Comparison of ENCODE assay signal across 8 mouse cellular contexts in genomic region chr9:36822024-36822423, GRCm38 (mm10). TPM values are rescaled to one million over a fixed set of nuclear protein-coding genes. Genes with fewer than 3 reads are reported as not detected.
DNase-seq lines count a peak whose midpoint lies in the region; ATAC-seq and TF ChIP-seq lines count a peak whose summit lies in the region.
"Had no signal": no experiment of that assay in that cellular context is flagged by ENCODE, and none has a peak within 500 bp of the region (broad histone marks: within the 10 kb centered on the region; RNA-seq: fewer than 3 reads in every experiment).

No protein-coding gene starts in this region.

- H3K9ac ChIP-seq in stomach, embryonic 14.5 days (replicated peaks; ENCODE audit: low read depth, low read length): no peak overlapping the region
- no peak overlapping the region for H3K9ac ChIP-seq in stomach, postnatal 0 days (ENCODE audit: low read length)
- peak overlapping the region; percentile 61 for H3K9ac ChIP-seq in forebrain, embryonic 14.5 days (ENCODE audit: low read length)
- H3K9ac ChIP-seq in limb, embryonic 12.5 days (replicated peaks): no peak overlapping the region

- no peak for TF ChIP-seq EP300 in stomach, postnatal 0 days (optimal IDR thresholded peaks at IDR 0.05)

- H3K4me2 ChIP-seq in stomach, embryonic 14.5 days (replicated peaks; ENCODE audit: low read depth, low read length): no peak overlapping the region; the same call in 1 of the 2 replicates
- no peak overlapping the region for H3K4me2 ChIP-seq in stomach, postnatal 0 days (replicated peaks; ENCODE audit: low read depth)
- peak overlapping the region; percentile 52 for H3K4me2 ChIP-seq in forebrain, embryonic 14.5 days (ENCODE audit: low read length)
- peak overlapping the region; percentile 49 for H3K4me2 ChIP-seq in limb, embryonic 12.5 days

- H3K9me3 ChIP-seq in stomach, embryonic 14.5 days (ENCODE audit: control insufficient read depth, low read depth, low read length): no peaks in the 10 kb centered on the region
- no peaks in the 10 kb centered on the region for H3K9me3 ChIP-seq in stomach, postnatal 0 days (ENCODE audit: control insufficient read depth, low read length)
- no peaks in the 10 kb centered on the region for H3K9me3 ChIP-seq in forebrain, embryonic 14.5 days (replicated peaks; ENCODE audit: control insufficient read depth, low read length)
- no peaks in the 10 kb centered on the region for H3K9me3 ChIP-seq in limb, embryonic 12.5 days
- H3K9me3 ChIP-seq: G1E had no signal

- DNase-seq in stomach, postnatal 0 days (ENCODE audit: low spot score): no peak
- DNase-seq in forebrain, embryonic 14.5 days (ENCODE audit: low spot score): no peak
- no peak for DNase-seq in thymus, postnatal 4 days
- DNase-seq in adipocyte (ENCODE audit: low spot score): no peak

- H3K27ac ChIP-seq in stomach, embryonic 14.5 days (ENCODE audit: low read length): 0 out of 2 replicates have a peak overlapping the region, but pooled peaks have one; percentile 15
- no peak overlapping the region for H3K27ac ChIP-seq in stomach, postnatal 0 days (replicated peaks)
- peak overlapping the region; percentile 95 for H3K27ac ChIP-seq in forebrain, embryonic 14.5 days (ENCODE audit: low read depth, low read length)
- H3K27ac ChIP-seq in limb, embryonic 12.5 days: 0 out of 2 replicates have a peak overlapping the region, but pooled peaks have one; percentile 20
- peak overlapping the region; percentile 88 for H3K27ac ChIP-seq in olfactory bulb, adult 2 months (ENCODE audit: insufficient read depth, low read depth, low read length)

- no peaks in the 10 kb centered on the region for H3K27me3 ChIP-seq in stomach, embryonic 14.5 days (ENCODE audit: control insufficient read depth, insufficient read depth, low read length)
- no peaks in the 10 kb centered on the region for H3K27me3 ChIP-seq in stomach, postnatal 0 days (ENCODE audit: control insufficient read depth, insufficient read depth, low read length)
- H3K27me3 ChIP-seq in forebrain, embryonic 14.5 days (replicated peaks; ENCODE audit: control insufficient read depth, insufficient read depth, low read length): no peaks in the 10 kb centered on the region
- H3K27me3 ChIP-seq in limb, embryonic 12.5 days: no peaks in the 10 kb centered on the region

- TF ChIP-seq CTCF in stomach, postnatal 0 days (IDR thresholded peaks at IDR 0.05; ENCODE audit: low read depth): no peak
- no peak for TF ChIP-seq CTCF in olfactory bulb, adult 2 months (IDR thresholded peaks at IDR 0.05; ENCODE audit: insufficient read depth, low read depth, low read length)

- ATAC-seq in stomach, embryonic 14.5 days (ENCODE audit: insufficient number of reproducible peaks, insufficient read depth, low FRiP score, low read depth): no peak
- ATAC-seq in stomach, postnatal 0 days (ENCODE audit: low FRiP score, low TSS enrichment): no peak
- ATAC-seq in forebrain, embryonic 14.5 days: peak; percentile 53
- no peak for ATAC-seq in limb, embryonic 12.5 days (ENCODE audit: insufficient number of reproducible peaks, insufficient read depth, low FRiP score, low TSS enrichment, low read depth)

- peaks cover 6% of the 10 kb centered on the region; the same call in 1 of the 2 replicates for H3K4me1 ChIP-seq in stomach, embryonic 14.5 days (ENCODE audit: control insufficient read depth, insufficient read depth, low read length)
- H3K4me1 ChIP-seq in stomach, postnatal 0 days (replicated peaks; ENCODE audit: control insufficient read depth, insufficient read depth): no peaks in the 10 kb centered on the region
- peaks cover 23% of the 10 kb centered on the region for H3K4me1 ChIP-seq in forebrain, embryonic 14.5 days (ENCODE audit: control insufficient read depth, insufficient read depth, low read length)
- peaks cover 8% of the 10 kb centered on the region for H3K4me1 ChIP-seq in limb, embryonic 12.5 days (replicated peaks)
- H3K4me1 ChIP-seq in olfactory bulb, adult 2 months (ENCODE audit: control insufficient read depth, insufficient read depth, low read length): peaks cover 5% of the 10 kb centered on the region; the same call in 1 of the 2 replicates

- TF ChIP-seq POLR2A in olfactory bulb, adult 2 months (IDR thresholded peaks at IDR 0.05; ENCODE audit: insufficient read depth, low read depth, low read length): no peak

- WGBS in stomach, embryonic 14.5 days: 37% methylated on average over 2 of the region's 2 CpGs
- WGBS in stomach, postnatal 0 days: 37% methylated on average over 2 of the region's 2 CpGs
- WGBS in forebrain, embryonic 14.5 days: 3% methylated on average over 2 of the region's 2 CpGs
- 35% methylated on average over 2 of the region's 2 CpGs for WGBS in limb, embryonic 12.5 days
- 3% methylated on average over 2 of the region's 2 CpGs for WGBS in olfactory bulb, adult 2 months

- H3K36me3 ChIP-seq in stomach, embryonic 14.5 days (ENCODE audit: control insufficient read depth, insufficient read depth, low read length): no peaks in the 10 kb centered on the region
- H3K36me3 ChIP-seq in stomach, postnatal 0 days (ENCODE audit: control insufficient read depth, insufficient read depth, low read length): no peaks in the 10 kb centered on the region
- H3K36me3 ChIP-seq in forebrain, embryonic 14.5 days (ENCODE audit: control insufficient read depth, insufficient read depth, low read length): no peaks in the 10 kb centered on the region
- no peaks in the 10 kb centered on the region for H3K36me3 ChIP-seq in limb, embryonic 12.5 days
- H3K36me3 ChIP-seq: G1E had no signal

- no peak overlapping the region for H3K4me3 ChIP-seq in stomach, embryonic 14.5 days (ENCODE audit: low read depth, low read length)
- H3K4me3 ChIP-seq in stomach, postnatal 0 days (ENCODE audit: low read depth, low read length): no peak overlapping the region
- H3K4me3 ChIP-seq in forebrain, embryonic 14.5 days (ENCODE audit: low read depth, low read length): peak overlapping the region; percentile 22
- H3K4me3 ChIP-seq in limb, embryonic 12.5 days (replicated peaks): no peak overlapping the region
- peak overlapping the region; percentile 6; the same call in 1 of the 2 replicates for H3K4me3 ChIP-seq in olfactory bulb, adult 2 months (ENCODE audit: insufficient read depth, low read depth, low read length)

RNA-seq across cellular contexts. Expression of gene Fez1, which starts 0.4 kb away (rescaled TPM):
- 24.0 and 25.5 TPM in 2 replicates for polyA plus RNA-seq in stomach, embryonic 14.5 days (2014; fragmentation: Nextera tagmentation; extraction: Ambion mirVana)
- polyA plus RNA-seq in stomach, postnatal 0 days (2015; fragmentation: Nextera tagmentation; extraction: Ambion mirVana): 6.8 and 9.0 TPM in 2 replicates
- 620 and 684 TPM in 2 replicates for polyA plus RNA-seq in forebrain, embryonic 14.5 days (2014; fragmentation: Nextera tagmentation; extraction: Ambion mirVana)
- polyA plus RNA-seq in limb, embryonic 12.5 days (2016; fragmentation: Nextera tagmentation; extraction: Ambion mirVana): 20.9 and 23.7 TPM in 2 replicates
- not detected in 2 replicates for polyA plus RNA-seq in olfactory bulb, adult 2 months (2012; ENCODE audit: insufficient read depth, insufficient read length, low replicate concordance, missing spikeins)
- polyA plus RNA-seq: G1E had no signal

RNA-seq across cellular contexts. Expression of gene Ei24, which starts 24.8 kb away (rescaled TPM):
- 45.8 and 49.6 TPM in 2 replicates for polyA plus RNA-seq in stomach, embryonic 14.5 days (2014; fragmentation: Nextera tagmentation; extraction: Ambion mirVana)
- 77.3 and 82.5 TPM in 2 replicates for polyA plus RNA-seq in stomach, postnatal 0 days (2015; fragmentation: Nextera tagmentation; extraction: Ambion mirVana)
- polyA plus RNA-seq in forebrain, embryonic 14.5 days (2014; fragmentation: Nextera tagmentation; extraction: Ambion mirVana): 89.9 and 92.9 TPM in 2 replicates
- polyA plus RNA-seq in limb, embryonic 12.5 days (2016; fragmentation: Nextera tagmentation; extraction: Ambion mirVana): 103 and 106 TPM in 2 replicates
- polyA plus RNA-seq in olfactory bulb, adult 2 months (2012; ENCODE audit: insufficient read depth, insufficient read length, low replicate concordance, missing spikeins): 632 TPM in 1 of 2 replicates, not detected in the other

RNA-seq across cellular contexts. Expression of gene Stt3a, which starts 54.5 kb away (rescaled TPM):
- 240 and 279 TPM in 2 replicates for polyA plus RNA-seq in stomach, embryonic 14.5 days (2014; fragmentation: Nextera tagmentation; extraction: Ambion mirVana)
- polyA plus RNA-seq in stomach, postnatal 0 days (2015; fragmentation: Nextera tagmentation; extraction: Ambion mirVana): 177 and 193 TPM in 2 replicates
- 69.5 and 93.6 TPM in 2 replicates for polyA plus RNA-seq in forebrain, embryonic 14.5 days (2014; fragmentation: Nextera tagmentation; extraction: Ambion mirVana)
- polyA plus RNA-seq in limb, embryonic 12.5 days (2016; fragmentation: Nextera tagmentation; extraction: Ambion mirVana): 243 and 250 TPM in 2 replicates
- not detected in 2 replicates for polyA plus RNA-seq in olfactory bulb, adult 2 months (2012; ENCODE audit: insufficient read depth, insufficient read length, low replicate concordance, missing spikeins)

Comparison
In these comparisons a context has a peak if more than half of its experiments do, and no peak if none do; other contexts are left out.
1. H3K4me2 ChIP-seq: peak in forebrain, embryonic 14.5 days (single experiment) and limb, embryonic 12.5 days (single experiment); none in stomach, embryonic 14.5 days (single experiment) and stomach, postnatal 0 days (single experiment).
2. H3K4me3 ChIP-seq: peak in forebrain, embryonic 14.5 days (single experiment) and olfactory bulb, adult 2 months (single experiment); none in stomach, embryonic 14.5 days (single experiment), stomach, postnatal 0 days (single experiment) and limb, embryonic 12.5 days (single experiment).